Mouse (Mus musculus) c-Kit-positive CD71-positive TER-119-positive erythroid progenitor cells, embryonic 14.5 days (primary cell): ENCODE results near the gene Gm21188.
"Not testable (repeated sequence)": the region's sequence is repeated elsewhere in the genome, so short reads cannot be mapped to it uniquely, and the experiment has no call there.

Source experiments
- DNase-seq: peaks from one replicate; pipeline ENCODE4 v3.0.0-alpha.2; 2013; ENCODE audit warnings: low spot score

Gene Gm21188

GRCm38 (mm10) chr13:120026911-120027310 lies 25.1 kb downstream of the Gm21188 start, which contains the start of gene Gm36079:
Gene Gm36079 (minus strand): TSS chr13:120027011.
- not testable (repeated sequence) for DNase-seq

DNA sequence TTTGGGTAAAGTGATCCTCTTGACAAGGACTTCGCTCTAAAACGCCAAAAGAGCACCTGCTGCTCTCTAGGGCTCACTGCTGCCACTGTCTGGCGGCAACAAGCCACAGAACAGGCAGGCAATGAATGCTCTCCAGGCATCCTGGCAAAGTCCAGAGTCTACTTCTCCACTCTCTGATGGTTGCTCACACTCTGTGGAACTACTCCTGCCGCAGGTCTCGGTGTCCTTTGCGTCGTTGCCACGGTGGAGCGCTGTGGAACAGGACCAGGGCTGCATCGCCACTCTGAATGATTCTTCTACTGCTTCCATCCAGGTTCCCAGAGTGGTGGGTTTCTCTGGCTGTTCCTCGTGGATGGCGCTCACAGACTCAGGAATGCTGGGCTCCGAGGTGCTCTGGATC lies 25.6 kb downstream of the Gm21188 start:
- DNase-seq: not testable (repeated sequence)

DNA sequence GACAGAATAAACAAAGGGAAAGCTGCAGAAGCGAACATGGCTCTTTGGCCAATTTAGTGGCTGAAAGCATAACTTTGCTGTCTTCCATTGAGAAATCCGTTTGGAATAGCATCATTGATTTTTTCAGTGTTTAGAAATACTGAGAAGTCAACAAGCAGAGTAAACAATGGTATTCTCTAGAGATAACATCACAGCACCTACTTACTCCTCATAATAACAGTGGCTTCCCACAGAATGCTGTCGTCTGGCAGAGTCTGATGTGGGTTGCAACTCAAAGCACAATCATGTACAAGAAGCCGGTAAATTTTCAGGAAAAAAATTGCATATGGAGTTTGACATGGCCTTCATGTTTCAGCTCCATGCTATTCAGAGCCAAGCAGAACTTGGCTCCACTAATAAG lies 26.4 kb downstream of the Gm21188 start:
- DNase-seq: not testable (repeated sequence)

GRCm38 (mm10) chr13:120025004-120025403 lies 27.0 kb downstream of the Gm21188 start:
- DNase-seq: not testable (repeated sequence)

- DNase-seq: not testable (repeated sequence)
Measured at GRCm38 (mm10) chr13:120024581-120024980, 27.4 kb downstream of the Gm21188 start.

DNA sequence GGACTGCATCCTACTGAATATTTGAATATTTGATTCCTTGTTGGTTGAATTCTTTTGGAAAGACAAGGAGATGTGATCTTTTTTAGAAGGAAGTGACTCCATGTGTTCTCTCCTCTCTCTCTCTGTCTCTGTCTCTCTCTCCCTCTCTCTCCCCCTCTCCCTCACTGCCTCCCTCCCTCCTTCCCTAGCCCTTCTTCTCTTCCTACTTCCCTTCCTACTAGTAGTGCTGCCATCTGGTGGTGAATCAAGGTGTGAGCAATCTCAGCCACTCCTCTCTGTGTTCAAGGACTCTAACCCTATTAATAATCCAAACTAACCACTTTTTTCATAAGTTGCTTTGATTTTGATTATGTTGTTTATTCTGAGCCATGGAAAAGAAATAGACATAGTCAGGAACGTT lies 30.5 kb downstream of the Gm21188 start:
- not testable (repeated sequence) for DNase-seq

GRCm38 (mm10) chr13:120015348-120016007 lies 36.5 kb downstream of the Gm21188 start:
- DNase-seq: not testable (repeated sequence)

GRCm38 (mm10) chr13:120013962-120014361 lies 38.0 kb downstream of the Gm21188 start:
- not testable (repeated sequence) for DNase-seq

- DNase-seq: not testable (repeated sequence)
Measured at GRCm38 (mm10) chr13:120013544-120013943, 38.5 kb downstream of the Gm21188 start.

DNA sequence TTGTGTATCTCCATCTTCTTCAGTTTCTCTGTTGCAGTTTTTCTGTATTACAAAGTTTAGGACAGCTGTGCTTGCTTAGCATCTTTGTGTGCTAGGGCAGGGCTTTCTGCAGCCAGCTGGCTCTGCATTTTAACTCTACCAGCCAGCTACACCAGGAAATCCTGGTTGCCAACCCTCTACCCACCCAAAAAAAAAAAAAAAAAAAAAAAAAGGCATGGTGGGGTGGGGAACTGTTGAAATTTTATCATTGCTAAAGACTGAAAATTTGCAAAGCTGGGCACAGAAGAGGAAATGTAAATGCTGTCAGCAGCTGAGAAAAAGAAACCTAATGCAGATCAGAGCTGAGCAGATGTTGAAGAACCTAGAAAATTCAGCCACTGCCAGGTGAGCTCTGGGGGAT lies 41.9 kb downstream of the Gm21188 start:
- DNase-seq: not testable (repeated sequence)

DNA sequence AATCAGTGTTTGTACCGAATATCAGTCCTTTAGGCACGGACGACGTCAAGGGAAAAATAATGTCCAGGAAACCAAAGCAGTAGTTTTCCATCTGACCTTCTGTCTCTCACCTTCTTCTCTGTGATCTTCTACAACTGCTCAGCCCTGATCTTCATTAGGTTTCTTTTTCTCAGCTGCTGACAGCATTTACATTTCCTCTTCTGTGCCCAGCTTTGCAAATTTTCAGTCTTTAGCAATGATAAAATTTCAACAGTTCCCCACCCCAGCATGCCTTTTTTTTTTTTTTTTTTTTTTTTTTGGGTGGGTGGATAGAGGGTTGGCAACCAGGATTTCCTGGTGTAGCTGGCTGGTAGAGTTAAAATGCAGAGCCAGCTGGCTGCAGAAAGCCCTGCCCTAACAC lies 52.8 kb downstream of the Gm21188 start:
- not testable (repeated sequence) for DNase-seq

DNA sequence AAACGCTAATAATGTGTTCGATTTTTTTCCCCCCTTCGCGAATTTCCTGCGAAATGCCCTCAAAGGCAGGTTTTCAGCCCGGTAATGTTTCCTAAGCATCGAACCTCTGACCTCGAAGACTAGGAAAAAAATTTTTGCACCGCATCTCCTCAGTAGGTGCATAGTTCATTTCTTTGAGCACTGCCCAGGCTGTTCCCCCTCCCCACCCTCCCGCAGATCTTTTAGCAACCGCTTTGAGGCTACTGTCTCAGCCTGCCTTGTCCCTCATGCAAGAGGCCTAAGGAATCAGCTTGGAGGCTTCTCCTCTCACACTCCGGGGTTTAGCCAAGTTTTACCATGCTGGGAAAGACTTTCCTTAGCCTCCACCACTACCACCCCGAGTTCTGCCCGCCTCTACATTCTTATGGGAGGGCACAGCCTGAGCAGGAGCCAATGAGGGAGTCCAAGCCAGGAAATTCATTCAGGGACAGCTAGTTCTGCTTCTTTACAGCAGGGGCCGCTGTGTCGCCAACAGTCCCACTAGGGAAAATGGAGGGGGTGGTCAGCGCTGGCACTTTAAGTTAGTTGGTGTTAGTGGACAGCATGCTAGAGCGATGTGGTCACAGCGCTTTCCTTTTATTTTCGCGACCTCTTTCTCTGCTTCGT lies 53.4 kb downstream of the Gm21188 start:
- not testable (repeated sequence) for DNase-seq

DNA sequence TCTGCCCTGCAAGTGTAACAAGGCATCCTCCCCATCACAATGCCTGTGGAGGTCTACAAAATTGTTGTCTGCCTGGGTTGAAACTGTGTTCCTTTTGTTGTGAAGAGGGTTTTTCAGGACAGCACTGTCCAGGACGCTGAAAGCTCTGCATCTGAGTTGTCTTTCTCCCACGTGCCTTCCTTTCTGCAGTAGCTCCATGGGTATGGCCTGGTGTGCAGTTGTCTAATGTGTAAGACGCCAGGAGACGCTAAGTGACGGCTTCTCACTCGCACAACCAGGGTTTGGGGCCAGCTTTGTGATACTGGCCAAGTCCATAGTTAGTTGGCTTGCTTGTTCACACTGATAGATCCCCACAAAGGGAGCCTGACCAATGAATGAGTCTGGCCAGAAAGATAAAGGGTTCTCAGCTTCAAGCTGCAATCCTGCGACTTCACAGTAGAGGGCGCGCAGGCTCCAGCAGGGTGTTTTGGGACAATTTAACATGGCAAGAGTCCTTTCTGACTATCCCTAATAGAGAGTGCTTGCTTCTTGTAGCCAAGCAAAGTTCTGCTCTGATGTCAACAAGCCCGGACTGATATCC lies 60.0 kb downstream of the Gm21188 start:
- DNase-seq: not testable (repeated sequence)

DNA sequence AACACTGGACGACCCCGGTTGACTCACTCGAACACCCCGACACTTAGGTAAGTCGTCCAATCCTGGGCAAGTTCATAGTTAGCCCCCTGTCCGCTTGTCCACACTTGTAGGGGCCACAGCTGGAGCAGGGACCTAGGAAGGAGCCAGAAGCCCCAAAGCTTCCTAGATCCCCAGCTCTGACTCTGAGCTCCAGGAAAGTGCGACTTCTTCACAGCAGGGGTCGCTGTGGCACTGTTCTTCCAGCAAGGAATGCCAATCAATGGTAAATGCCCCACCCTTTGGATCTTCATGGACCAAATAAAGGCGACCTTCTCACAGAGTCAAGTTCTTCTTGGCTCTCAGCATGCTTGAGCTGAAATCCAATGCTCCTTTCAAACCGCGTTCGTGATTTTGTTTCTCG lies 60.7 kb downstream of the Gm21188 start:
- DNase-seq: not testable (repeated sequence)
